Mouse (Mus musculus) liver, adult 2 months (tissue): ENCODE results near the gene Cnnm1. TPM values are rescaled to one million over a fixed set of nuclear protein-coding genes. Genes with fewer than 3 reads are reported as not detected.

ENCODE experiments used
- DNase-seq: peaks from one replicate; pipeline ENCODE4 v3.0.0-alpha.2; 2011; ENCODE audit warnings: low read depth, low spot score; ENCODE audit errors: extremely low read depth
- H3K27ac ChIP-seq: fragments of 200-500 bp; replicated peaks from 2 replicates; pipeline ENCODE4 v1.5.1; 2012; ENCODE audit warnings: low read depth, mild to moderate bottlenecking, control low read depth, inconsistent platforms, low read length; ENCODE audit not compliant: insufficient read depth
- H3K27me3 ChIP-seq: fragments of 200-500 bp; 2 replicates; pipeline ENCODE4 v1.6.1; 2012; ENCODE audit warnings: mild to moderate bottlenecking, moderate library complexity, low read length, inconsistent platforms; ENCODE audit not compliant: control insufficient read depth, insufficient read depth
- H3K36me3 ChIP-seq: fragments of 200-500 bp; 2 replicates; pipeline ENCODE4 v1.6.1; 2012; ENCODE audit warnings: low read length, inconsistent platforms; ENCODE audit not compliant: control insufficient read depth, insufficient read depth
- H3K4me1 ChIP-seq: fragments of 200-500 bp; 2 replicates; pipeline ENCODE4 v1.6.1; 2011; ENCODE audit warnings: low read length; ENCODE audit not compliant: control insufficient read depth, insufficient read depth
- H3K4me3 ChIP-seq: fragments of 200-500 bp; 2 replicates; pipeline ENCODE4 v1.5.1; 2011; ENCODE audit warnings: low read depth, mild to moderate bottlenecking, control low read depth, low read length, moderate library complexity; ENCODE audit not compliant: insufficient read depth
- H3K79me2 ChIP-seq: fragments of 200-500 bp; 2 replicates; pipeline ENCODE4 v1.6.1; 2012; ENCODE audit warnings: inconsistent platforms, mild to moderate bottlenecking, low read length, moderate library complexity; ENCODE audit not compliant: control insufficient read depth, insufficient read depth
- H3K9ac ChIP-seq: fragments of 200-500 bp; 2 replicates; pipeline ENCODE4 v1.6.1; 2012; ENCODE audit warnings: low read depth, mild to moderate bottlenecking, control low read depth, inconsistent platforms, low read length
- CTCF ChIP-seq: fragments of 200-500 bp; IDR thresholded peaks from 2 replicates; pipeline ENCODE4 v1.5.1; 2011; ENCODE audit warnings: low read depth, low read length, control low read depth
- POLR2A ChIP-seq: fragments of 200-500 bp; IDR thresholded peaks from 2 replicates; pipeline ENCODE4 v1.6.1; 2011; ENCODE audit warnings: low read length, control low read depth; ENCODE audit not compliant: insufficient read depth; ENCODE audit errors: extremely low read depth
- WGBS: fragments of 180-500 bp; shearing (Covaris S2); methylation state at CpG from one replicate; pipeline ENCODE4 v1.1.7; 2018; 5-methylcytosine and 5-hydroxymethylcytosine counted together
- polyA plus RNA-seq: library from polyadenylated mRNA; depleted of rRNA; stranded (reverse); fragments of >200 nt; gene quantifications from 2 replicates; pipeline ENCODE4 v1.2.3, GENCODE M21; 2012
- total RNA-seq: library from RNA; depleted of rRNA; stranded (reverse); fragments of >200 nt; gene quantifications from 2 replicates; pipeline ENCODE4 v1.2.3, GENCODE M21; 2014

The Cnnm1 gene
- total and polyA plus RNA-seq, 2 experiments, result 0.11 to 0.18 TPM

DNA sequence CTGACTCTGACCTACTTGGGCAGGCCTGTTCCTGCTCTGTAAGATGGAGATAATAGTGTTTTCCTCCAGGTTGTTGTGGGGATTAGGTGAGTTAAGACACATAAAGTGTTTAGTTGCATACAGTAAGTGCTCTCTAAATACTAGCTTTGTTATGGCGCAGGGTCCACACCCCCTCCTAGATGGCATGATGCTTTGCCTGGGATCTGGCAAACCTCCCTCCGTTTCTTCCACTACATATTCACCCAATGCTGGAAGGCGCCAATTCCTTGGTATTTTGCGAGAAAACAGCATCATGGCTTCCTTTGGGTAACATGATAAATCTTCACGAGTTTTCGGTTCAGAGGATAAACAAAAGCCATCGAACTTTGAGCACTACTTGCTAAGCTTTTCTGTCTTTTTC lies 85.3 kb downstream of the Cnnm1 start:
- DNase-seq, result no peak

DNA sequence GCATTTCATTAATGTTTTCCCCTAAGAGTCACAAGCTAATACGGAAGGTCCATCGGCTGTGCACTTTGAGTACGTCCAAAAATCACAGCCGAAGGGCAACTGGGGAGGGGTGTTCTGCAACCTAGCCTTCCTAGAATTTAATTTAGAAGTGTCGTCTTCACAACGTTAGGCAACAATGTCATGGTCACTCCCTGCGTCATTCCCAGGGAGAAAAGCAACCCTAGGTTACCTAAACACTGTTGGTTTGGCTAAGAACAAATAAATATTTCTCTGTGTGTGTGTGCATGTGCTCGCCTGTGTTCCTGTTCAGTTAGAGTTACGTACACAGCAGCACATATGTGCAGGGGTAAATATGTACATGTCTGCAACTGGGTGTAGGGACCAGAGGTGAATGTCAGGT lies 85.8 kb downstream of the Cnnm1 start:
- no peak for TF ChIP-seq POLR2A
- no peak for TF ChIP-seq CTCF
- 25% methylated on average over 9 of the region's 9 CpGs for WGBS
- Histone ChIP-seq H3K4me1 (peaks cover 15% of the 10 kb centered on the region), H3K9ac (no peak overlapping the region), H3K4me3 (no peak overlapping the region), H3K36me3 (peaks cover 1% of the 10 kb centered on the region; the same call in 1 of the 2 replicates), H3K27me3 (no peaks in the 10 kb centered on the region), H3K27ac (peak overlapping the region; percentile 90), H3K79me2 (peaks cover 12% of the 10 kb centered on the region; the same call in 1 of the 2 replicates)
- peak; percentile 98 for DNase-seq

More for the DNA sequence above, 85.3 kb downstream of the Cnnm1 start:
- peak overlapping the region; percentile 90 for H3K27ac ChIP-seq
- 0 out of 2 replicates have a peak overlapping the region, but pooled peaks have one; percentile 57 for H3K4me3 ChIP-seq
- H3K4me1 ChIP-seq, result peaks cover 13% of the 10 kb centered on the region
- H3K9ac ChIP-seq, result peak overlapping the region; percentile 72
- peaks cover 1% of the 10 kb centered on the region; the same call in 1 of the 2 replicates for H3K36me3 ChIP-seq
- TF ChIP-seq CTCF, result no peak
- no peak for TF ChIP-seq POLR2A
- no peaks in the 10 kb centered on the region for H3K27me3 ChIP-seq
- H3K79me2 ChIP-seq, result peaks cover 12% of the 10 kb centered on the region; the same call in 1 of the 2 replicates
- WGBS, result 58% methylated on average over 7 of the region's 7 CpGs

DNA sequence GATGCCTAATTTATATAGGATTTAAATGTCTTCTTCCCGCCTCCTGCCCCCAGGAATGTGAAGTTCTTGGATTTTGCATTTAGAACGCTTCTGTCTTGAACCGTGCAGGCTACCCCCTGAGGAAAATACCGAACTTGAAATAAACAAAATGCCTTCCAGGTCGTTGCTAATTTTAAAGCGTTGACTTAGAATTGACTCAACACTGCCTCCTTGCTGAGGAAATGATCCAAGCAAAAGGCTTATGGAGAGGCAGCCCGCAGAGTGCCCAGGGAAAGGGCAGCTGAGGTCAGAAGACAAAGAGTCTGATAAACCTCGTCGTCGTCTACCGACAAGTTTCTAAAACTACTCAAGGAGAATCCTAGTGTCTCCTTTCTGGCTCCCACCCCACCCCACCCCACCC lies 86.9 kb downstream of the Cnnm1 start:
- peak; percentile 59 for DNase-seq
- Histone ChIP-seq H3K36me3 (no peaks in the 10 kb centered on the region), H3K4me3 (no peak overlapping the region), H3K27ac (no peak overlapping the region), H3K9ac (no peak overlapping the region), H3K79me2 (peaks cover 8% of the 10 kb centered on the region; the same call in 1 of the 2 replicates), H3K27me3 (no peaks in the 10 kb centered on the region), H3K4me1 (peaks cover 12% of the 10 kb centered on the region)
- TF ChIP-seq CTCF (peak; percentile 63), POLR2A (no peak)
- 14% methylated on average over 11 of the region's 11 CpGs for WGBS

DNA sequence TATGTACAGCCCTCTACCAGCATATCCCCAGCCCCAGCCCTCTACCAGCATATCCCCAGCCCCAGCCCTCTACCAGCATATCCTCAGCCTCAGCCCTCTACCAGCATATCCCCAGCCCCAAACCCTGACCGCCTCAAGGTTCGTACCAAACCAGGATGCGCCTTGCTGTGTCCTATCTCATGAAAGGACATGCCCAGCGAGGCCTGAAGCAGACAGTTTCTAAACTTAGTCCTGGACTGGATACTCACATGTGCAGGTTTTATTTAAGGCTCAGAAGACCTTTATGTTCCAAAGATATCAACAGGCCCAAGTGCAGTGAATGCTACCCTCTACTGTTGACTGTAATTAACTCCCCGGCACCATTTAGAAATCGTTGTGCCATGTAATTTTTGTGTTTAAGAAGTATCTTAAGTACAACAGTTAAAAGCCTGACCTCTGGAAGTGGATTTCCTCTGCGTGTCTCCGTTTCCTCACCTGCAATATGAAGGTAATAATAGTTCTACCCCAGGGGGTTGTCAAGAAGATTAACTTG lies 87.9 kb downstream of the Cnnm1 start:
- no peak overlapping the region for H3K4me3 ChIP-seq
- H3K36me3 ChIP-seq, result no peaks in the 10 kb centered on the region
- DNase-seq, result no peak
- H3K4me1 ChIP-seq, result peaks cover 12% of the 10 kb centered on the region
- no peak overlapping the region for H3K27ac ChIP-seq
- no peaks in the 10 kb centered on the region for H3K27me3 ChIP-seq
- no peak for TF ChIP-seq POLR2A
- TF ChIP-seq CTCF, result no peak
- H3K79me2 ChIP-seq, result peaks cover 8% of the 10 kb centered on the region; the same call in 1 of the 2 replicates
- H3K9ac ChIP-seq, result no peak overlapping the region
- 89% methylated on average over 8 of the region's 8 CpGs for WGBS

DNA sequence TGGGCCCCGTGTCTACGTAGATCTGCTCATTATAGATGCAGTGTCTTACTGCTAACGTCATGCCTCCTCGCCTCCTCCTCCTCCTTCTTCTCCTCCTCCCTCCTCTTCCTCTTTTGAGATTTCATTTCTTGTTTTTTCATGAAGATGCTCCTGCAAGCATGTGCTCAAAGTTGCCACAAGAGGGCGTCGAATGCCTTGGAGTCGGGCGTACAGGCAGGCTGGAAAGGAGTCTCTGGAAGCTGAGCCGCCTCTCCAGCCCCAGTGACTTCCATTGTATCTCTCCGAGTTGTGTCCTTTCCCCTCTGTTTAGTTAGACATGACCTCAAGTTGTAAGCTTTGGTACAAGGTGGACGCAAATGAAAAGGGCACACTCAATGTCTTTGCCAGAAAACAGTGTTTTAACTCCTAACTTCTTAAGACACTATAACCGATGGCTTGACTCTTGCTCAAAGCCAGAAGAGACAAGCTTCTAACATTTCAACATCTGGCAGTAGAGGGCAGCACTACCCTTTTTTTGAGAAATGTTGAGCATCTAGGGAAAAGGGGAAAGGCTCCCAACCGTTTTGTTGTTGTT lies 90.0 kb downstream of the Cnnm1 start:
- TF ChIP-seq CTCF (peak; percentile 89), POLR2A (no peak)
- peaks cover 10% of the 10 kb centered on the region for H3K4me1 ChIP-seq
- H3K79me2 ChIP-seq, result no peaks in the 10 kb centered on the region
- WGBS, result 6% methylated on average over 13 of the region's 13 CpGs
- DNase-seq, result peak; percentile 76
- no peak overlapping the region for H3K27ac ChIP-seq
- H3K36me3 ChIP-seq, result no peaks in the 10 kb centered on the region
- no peaks in the 10 kb centered on the region for H3K27me3 ChIP-seq
- no peak overlapping the region for H3K9ac ChIP-seq
- H3K4me3 ChIP-seq, result no peak overlapping the region

DNA sequence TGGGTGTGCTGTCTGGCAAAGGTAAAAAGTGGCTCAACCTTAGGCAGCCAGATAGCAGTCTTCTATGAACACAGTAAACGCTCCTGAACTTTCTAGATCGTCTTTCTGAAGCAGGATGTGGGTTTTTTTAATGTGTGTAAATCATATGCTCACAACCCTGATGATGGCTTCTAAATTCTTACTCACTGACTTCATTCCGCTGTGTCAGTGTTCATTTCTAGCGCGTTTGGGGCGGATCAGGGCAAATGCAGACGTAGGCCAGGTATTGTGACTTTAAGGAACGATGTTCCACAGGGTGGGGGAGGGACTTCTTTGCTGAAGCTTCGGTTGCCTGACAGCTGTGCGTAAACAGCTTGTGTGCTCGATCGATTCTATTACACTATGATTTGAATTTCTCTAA lies 90.7 kb downstream of the Cnnm1 start:
- Histone ChIP-seq H3K4me1 (peaks cover 5% of the 10 kb centered on the region), H3K4me3 (no peak overlapping the region), H3K79me2 (no peaks in the 10 kb centered on the region), H3K36me3 (no peaks in the 10 kb centered on the region), H3K9ac (no peak overlapping the region), H3K27ac (no peak overlapping the region), H3K27me3 (no peaks in the 10 kb centered on the region)
- WGBS, result 19% methylated on average over 12 of the region's 12 CpGs
- TF ChIP-seq CTCF, result no peak
- TF ChIP-seq POLR2A, result no peak
- peak; percentile 29 for DNase-seq
